Mouse (Mus musculus): ENCODE measurements around the gene Dlk2.

Gene Dlk2

GRCm38 (mm10) chr17:46273803-46274236 is 23.4 kb upstream of the Dlk2 start:
- no peak for DNase-seq (ENCODE audit: low spot score)

- no peak for DNase-seq (ENCODE audit: low spot score)
Observed at GRCm38 (mm10) chr17:46274465-46274864, 22.8 kb upstream of the Dlk2 start.

GRCm38 (mm10) chr17:46275034-46275433 is 22.2 kb upstream of the Dlk2 start:
- DNase-seq (ENCODE audit: low spot score) = no peak

- no peak for DNase-seq (ENCODE audit: low spot score)
Observed at GRCm38 (mm10) chr17:46275506-46275905, 21.7 kb upstream of the Dlk2 start.

- DNase-seq (ENCODE audit: low spot score) = no peak
Observed at GRCm38 (mm10) chr17:46277586-46277985, 19.6 kb upstream of the Dlk2 start.

GRCm38 (mm10) chr17:46278011-46278765 is 19.0 kb upstream of the Dlk2 start:
- DNase-seq (ENCODE audit: low spot score) = no peak

- no peak for DNase-seq (ENCODE audit: low spot score)
Observed at GRCm38 (mm10) chr17:46282483-46283123, 14.6 kb upstream of the Dlk2 start, which contains the start of gene Tjap1. Gene Tjap1 (minus strand): TSS chr17:46283026.

GRCm38 (mm10) chr17:46283140-46283539 is 14.1 kb upstream of the Dlk2 start:
- DNase-seq (ENCODE audit: low spot score) = no peak

GRCm38 (mm10) chr17:46283911-46284310 is 13.3 kb upstream of the Dlk2 start:
- no peak for DNase-seq (ENCODE audit: low spot score)

GRCm38 (mm10) chr17:46284653-46285052 is 12.6 kb upstream of the Dlk2 start:
- DNase-seq (ENCODE audit: low spot score) = no peak

- DNase-seq (ENCODE audit: low spot score) = no peak
Observed at GRCm38 (mm10) chr17:46285407-46285806, 11.8 kb upstream of the Dlk2 start.

- DNase-seq (ENCODE audit: low spot score) = no peak
Observed at GRCm38 (mm10) chr17:46287678-46288095, 9.5 kb upstream of the Dlk2 start.

- DNase-seq (ENCODE audit: low spot score) = no peak
Observed at GRCm38 (mm10) chr17:46296601-46297000, 620 bp upstream of the Dlk2 start.

GRCm38 (mm10) chr17:46297028-46297363 is 225 bp upstream of the Dlk2 start:
- DNase-seq (ENCODE audit: low spot score) = peak; percentile 24

- peak; percentile 78 for DNase-seq (ENCODE audit: low spot score)
Observed at GRCm38 (mm10) chr17:46298220-46298913, 1.1 kb downstream of the Dlk2 start.

GRCm38 (mm10) chr17:46301892-46302291 is 4.7 kb downstream of the Dlk2 start:
- DNase-seq (ENCODE audit: low spot score) = no peak

- no peak for DNase-seq (ENCODE audit: low spot score)
Observed at GRCm38 (mm10) chr17:46304184-46304583, 7.0 kb downstream of the Dlk2 start.

- no peak for DNase-seq (ENCODE audit: low spot score)
Observed at GRCm38 (mm10) chr17:46306956-46307355, 9.7 kb downstream of the Dlk2 start.

- DNase-seq (ENCODE audit: low spot score) = no peak
Observed at GRCm38 (mm10) chr17:46309835-46310234, 12.6 kb downstream of the Dlk2 start.

- no peak for DNase-seq (ENCODE audit: low spot score)
Observed at GRCm38 (mm10) chr17:46310515-46310914, 13.3 kb downstream of the Dlk2 start.

- no peak for DNase-seq (ENCODE audit: low spot score)
Observed at GRCm38 (mm10) chr17:46313135-46313715, 16.0 kb downstream of the Dlk2 start.

- DNase-seq (ENCODE audit: low spot score) = no peak
Observed at GRCm38 (mm10) chr17:46315813-46316212, 18.6 kb downstream of the Dlk2 start.

- DNase-seq (ENCODE audit: low spot score) = no peak
Observed at GRCm38 (mm10) chr17:46320492-46320891, 23.3 kb downstream of the Dlk2 start.
